Mouse (Mus musculus): Measurements from ENCODE around the gene A830018L16Rik.
"Not testable (repeated sequence)": the region's sequence is repeated elsewhere in the genome, so short reads cannot be mapped to it uniquely, and the experiment has no call there.

A830018L16Rik gene

DNA sequence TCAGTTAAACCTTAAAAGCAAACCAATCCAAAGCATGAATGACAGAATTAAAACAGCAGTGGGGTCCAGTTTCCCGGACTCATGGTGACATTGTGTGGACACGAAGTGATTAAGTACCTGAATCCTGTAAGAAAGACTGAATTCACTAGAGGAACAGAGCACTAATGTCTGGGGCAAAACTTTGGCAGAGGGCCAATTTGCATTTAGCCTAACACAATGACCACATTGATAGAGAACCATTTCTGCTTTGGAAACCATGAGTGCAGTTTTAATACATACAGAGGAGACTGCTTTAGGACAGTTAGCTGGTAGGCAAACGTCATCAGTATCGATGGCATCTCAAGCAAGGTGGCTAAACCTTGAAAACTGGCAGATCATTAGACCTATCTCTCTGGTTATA is 586.7 kb downstream of the A830018L16Rik start:
- DNase-seq (ENCODE audit: low read depth): peak; percentile 18

DNA sequence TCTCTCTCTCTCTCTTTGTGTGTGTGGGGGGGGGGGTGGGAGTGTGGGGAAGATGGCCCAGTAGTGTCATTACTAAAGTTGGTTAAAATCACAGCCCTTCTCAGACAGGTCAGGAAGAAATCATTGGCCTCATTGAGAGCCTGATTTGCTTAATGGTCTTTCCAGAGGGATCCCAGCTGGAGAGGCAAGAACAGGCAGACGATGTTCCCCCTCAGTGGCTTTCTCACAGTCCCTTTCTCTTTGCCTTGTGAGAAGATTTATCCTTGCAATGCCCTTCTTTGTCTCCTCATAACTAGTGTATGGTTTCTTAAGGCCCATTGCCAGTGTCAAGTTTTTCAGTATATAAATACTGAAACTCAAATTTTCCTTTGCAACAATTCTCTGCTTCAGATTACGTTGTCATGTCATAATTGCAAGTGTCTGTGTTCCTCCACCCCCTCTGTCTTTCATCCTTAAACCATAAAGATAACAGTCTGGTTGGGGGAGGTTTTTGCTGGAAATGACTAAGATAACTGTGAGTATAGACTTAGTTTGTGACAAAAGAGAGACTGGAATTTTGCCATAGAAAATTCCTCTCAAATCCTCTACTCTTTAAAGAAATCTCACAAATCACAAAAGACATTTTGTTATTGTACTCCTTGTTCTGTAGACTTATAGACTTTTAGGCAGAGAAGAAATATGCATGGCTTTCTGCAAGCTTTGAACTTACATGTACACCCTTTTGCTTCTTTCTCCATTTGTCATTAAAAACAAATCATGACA is 595.1 kb downstream of the A830018L16Rik start:
- no peak for DNase-seq (ENCODE audit: low read depth)

DNA sequence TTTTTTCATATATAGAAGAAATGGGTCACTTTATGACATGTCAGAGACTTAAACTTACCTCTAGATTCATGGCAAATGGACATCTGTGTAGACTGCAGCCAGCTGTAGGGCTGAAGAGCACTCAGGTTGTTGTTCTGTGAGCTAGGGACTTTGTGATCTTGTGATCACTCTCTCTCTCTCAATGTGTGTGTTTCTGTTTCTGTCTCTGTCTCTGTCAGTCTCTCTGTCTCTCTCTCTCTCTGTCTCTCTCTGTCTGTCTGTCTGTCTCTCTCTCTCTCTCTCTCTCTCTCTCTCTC is 595.6 kb downstream of the A830018L16Rik start:
- no peak for DNase-seq (ENCODE audit: low read depth)

DNA sequence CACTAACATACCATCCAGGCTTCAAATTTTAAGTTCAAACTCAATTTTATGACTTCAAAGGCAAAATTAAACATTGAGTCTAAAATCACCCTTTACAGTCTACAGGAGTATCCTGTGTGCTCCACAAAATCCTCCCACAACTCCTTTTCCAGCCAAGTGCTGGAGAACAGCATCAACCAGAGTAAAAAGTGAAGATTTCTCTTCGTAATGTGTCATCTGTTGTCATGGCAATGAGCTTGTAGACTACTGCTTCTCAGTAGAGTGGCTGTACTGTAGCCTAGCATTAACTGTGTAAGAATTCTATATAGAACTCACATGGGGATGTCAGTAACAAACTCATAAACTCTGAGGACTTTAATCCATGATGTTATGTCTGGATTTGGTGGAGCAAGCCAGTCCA is 596.7 kb downstream of the A830018L16Rik start:
- DNase-seq (ENCODE audit: low read depth): no peak

DNA sequence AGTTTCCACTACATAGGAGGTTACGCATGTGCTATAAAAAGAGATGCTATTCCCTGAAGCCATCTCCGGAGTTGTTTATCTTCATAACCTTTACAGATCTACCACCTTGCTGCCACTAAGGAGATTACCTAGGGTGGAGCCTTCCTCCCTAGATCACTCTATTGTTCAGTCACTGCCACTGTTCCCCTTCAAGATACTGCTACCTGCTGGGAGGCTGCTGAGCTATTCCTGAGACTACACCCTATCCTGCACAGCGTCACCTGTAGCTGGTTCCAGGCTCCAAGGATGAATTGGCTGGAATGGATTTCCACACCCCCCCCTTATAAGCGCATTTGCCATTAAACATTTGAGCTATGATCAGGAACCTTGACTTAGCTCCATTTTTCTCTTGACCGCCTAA is 606.7 kb downstream of the A830018L16Rik start:
- DNase-seq (ENCODE audit: low read depth): not testable (repeated sequence)
